Mouse (Mus musculus) myocyte (in vitro differentiated cells): ENCODE data around the gene Pacrg.

ENCODE experiments used
- CEBPB ChIP-seq: IDR thresholded peaks from 2 replicates; pipeline ENCODE4 v1.6.1; 2011; ENCODE audit warnings: mild to moderate bottlenecking, moderate library complexity; ENCODE audit not compliant: poor library complexity, insufficient read depth, severe bottlenecking
- E2F4 ChIP-seq: IDR thresholded peaks from one replicate; pipeline ENCODE4 v1.6.1; 2011; ENCODE audit warnings: mild to moderate bottlenecking, control low read depth, moderate library complexity; ENCODE audit not compliant: insufficient read depth
- MAX ChIP-seq: IDR thresholded peaks from one replicate; pipeline ENCODE4 v1.6.1; 2011; ENCODE audit warnings: low read depth, mild to moderate bottlenecking, control low read depth
- MYOD1 ChIP-seq, 3 experiments: IDR thresholded peaks; one replicate each; pipeline ENCODE4 v1.6.1; 2011; ENCODE audit warnings: control low read depth in 2 of 3, low read depth in 2 of 3, mild to moderate bottlenecking in 2 of 3, moderate library complexity in 1 of 3; ENCODE audit not compliant: insufficient read length in 2 of 3, control insufficient read depth in 1 of 3
- MYOG ChIP-seq, 3 experiments: IDR thresholded peaks; one replicate each; pipeline ENCODE4 v1.6.1; 2011; ENCODE audit warnings: control low read depth in 2 of 3, low read depth in 2 of 3, mild to moderate bottlenecking in 2 of 3; ENCODE audit not compliant: insufficient read length in 2 of 3, control insufficient read depth in 1 of 3, insufficient read depth in 1 of 3
- POLR2A ChIP-seq: IDR thresholded peaks from one replicate; pipeline ENCODE4 v1.6.1; 2011; ENCODE audit warnings: low read depth, mild to moderate bottlenecking, control low read depth, moderate library complexity; ENCODE audit not compliant: insufficient read length
- POLR2AphosphoS2 ChIP-seq: IDR thresholded peaks from one replicate; pipeline ENCODE4 v1.6.1; 2011; ENCODE audit warnings: low read depth, control low read depth; ENCODE audit not compliant: insufficient read length
- SRF ChIP-seq: IDR thresholded peaks from one replicate; pipeline ENCODE4 v1.6.1; 2011; ENCODE audit warnings: low read depth; ENCODE audit not compliant: control insufficient read depth, insufficient read length
- TCF12 ChIP-seq: IDR thresholded peaks from one replicate; pipeline ENCODE4 v1.6.1; 2011; ENCODE audit warnings: mild to moderate bottlenecking, control low read depth; ENCODE audit not compliant: poor library complexity, insufficient read depth, severe bottlenecking
- TCF3 ChIP-seq: IDR thresholded peaks from one replicate; pipeline ENCODE4 v1.6.1; 2011; ENCODE audit warnings: low read depth, control low read depth; ENCODE audit not compliant: insufficient read length
- USF1 ChIP-seq: IDR thresholded peaks from one replicate; pipeline ENCODE4 v1.6.1; 2011; ENCODE audit warnings: low read depth, mild to moderate bottlenecking, control low read depth, moderate library complexity

GRCm38 (mm10) chr17:10366577-10366976, 473.5 kb downstream of the Pacrg start:
- TF ChIP-seq POLR2A (no peak), MYOD1 (IDR thresholded peaks at IDR 0.05; ENCODE audit: control insufficient read depth in 1 of 3, insufficient read length in 2 of 3, low read depth in 2 of 3) (no peak), E2F4 (no peak), MAX (no peak), POLR2AphosphoS2 (no peak), TCF12 (no peak), USF1 (no peak), CEBPB (no peak), MYOG (IDR thresholded peaks at IDR 0.05; ENCODE audit: control insufficient read depth in 1 of 3, insufficient read depth in 1 of 3, insufficient read length in 2 of 3, low read depth in 2 of 3) (no peak), TCF3 (no peak), SRF (no peak)
